Mouse (Mus musculus) bone marrow macrophage, adult 2 months (primary cell): ENCODE data around the gene Ptprm.

Source experiments
- CTCF ChIP-seq: IDR thresholded peaks from 2 replicates; pipeline ENCODE4 v1.5.1; 2012; ENCODE audit warnings: low read depth, mild to moderate bottlenecking, low read length, moderate library complexity
- POLR2A ChIP-seq: IDR thresholded peaks from 2 replicates; pipeline ENCODE4 v1.6.1; 2012; ENCODE audit warnings: mild to moderate bottlenecking, low read depth, low read length, borderline replicate concordance

DNA sequence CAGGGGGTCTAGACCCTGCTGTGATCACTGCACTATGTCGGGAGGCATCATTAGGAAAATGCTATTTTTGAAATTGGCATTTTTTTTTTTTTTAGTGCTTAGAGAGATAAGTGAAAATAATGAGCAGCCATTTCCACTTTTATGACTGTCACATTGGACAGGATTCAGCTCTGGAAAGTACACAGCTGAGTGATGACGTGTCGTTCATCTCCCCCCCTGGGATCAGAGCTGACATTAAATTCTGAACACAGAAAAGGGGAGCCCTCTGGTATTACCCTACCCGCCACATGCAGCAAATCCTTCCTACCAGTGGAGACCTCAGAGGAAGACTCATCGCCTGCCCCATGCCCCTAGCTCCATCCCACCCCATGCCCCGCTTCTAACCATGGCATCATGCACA lies 540.5 kb downstream of the Ptprm start:
- no peak for TF ChIP-seq CTCF
- TF ChIP-seq POLR2A, result no peak
